Mouse (Mus musculus) midbrain, postnatal 0 days (tissue): Measurements from ENCODE around the gene Ldhd. TPM values are rescaled to one million over a fixed set of nuclear protein-coding genes. Genes with fewer than 3 reads are reported as not detected.
"Not testable (repeated sequence)": the region's sequence is repeated elsewhere in the genome, so short reads cannot be mapped to it uniquely, and the experiment has no call there.

Experiments
- ATAC-seq: fragments of 200-750 bp; cut with Nextera tagmentation; 2 replicates; pipeline ENCODE4 v1.8.0; 2017; ENCODE audit warnings: moderate number of reproducible peaks, mild to moderate bottlenecking, moderate TSS enrichment, moderate library complexity; ENCODE audit not compliant: low FRiP score
- DNase-seq: peaks from one replicate; pipeline ENCODE4 v3.0.0-alpha.2; 2015; ENCODE audit warnings: low spot score
- H3K27ac ChIP-seq: fragments of 300-500 bp; sonication (generic); 2 replicates; pipeline ENCODE4 v1.5.1; 2014; ENCODE audit warnings: low read depth, mild to moderate bottlenecking, low read length, mixed read lengths
- H3K27me3 ChIP-seq: fragments of 300-500 bp; sonication (generic); 2 replicates; pipeline ENCODE4 v1.6.1; 2014; ENCODE audit warnings: low read length, control low read depth, mixed read lengths; ENCODE audit not compliant: insufficient read depth
- H3K36me3 ChIP-seq: fragments of 300-500 bp; sonication (generic); 2 replicates; pipeline ENCODE4 v1.6.1; 2014; ENCODE audit warnings: low read length, control low read depth, mixed read lengths; ENCODE audit not compliant: insufficient read depth
- H3K4me1 ChIP-seq: fragments of 300-500 bp; sonication (generic); 2 replicates; pipeline ENCODE4 v1.6.1; 2014; ENCODE audit warnings: mild to moderate bottlenecking, control low read depth, antibody characterized with exemption, low read length, mixed read lengths; ENCODE audit not compliant: insufficient read depth
- H3K4me2 ChIP-seq: fragments of 300-500 bp; sonication (generic); 2 replicates; pipeline ENCODE4 v1.6.1; 2014; ENCODE audit warnings: low read depth, mild to moderate bottlenecking, low read length, mixed read lengths; ENCODE audit not compliant: poor library complexity, severe bottlenecking
- H3K4me3 ChIP-seq: fragments of 300-500 bp; sonication (generic); 2 replicates; pipeline ENCODE4 v1.5.1; 2014; ENCODE audit warnings: low read depth, mild to moderate bottlenecking, low read length, moderate library complexity
- H3K9ac ChIP-seq: fragments of 300-500 bp; sonication (generic); replicated peaks from 2 replicates; pipeline ENCODE4 v1.6.1; 2014; ENCODE audit warnings: mild to moderate bottlenecking, low read length, moderate library complexity, mixed read lengths; ENCODE audit not compliant: poor library complexity, severe bottlenecking
- H3K9me3 ChIP-seq: fragments of 300-500 bp; sonication (generic); 2 replicates; pipeline ENCODE4 v1.6.1; 2016; ENCODE audit warnings: low read length, control low read depth
- CTCF ChIP-seq: IDR thresholded peaks from 2 replicates; pipeline ENCODE4 v1.5.1; 2016; ENCODE audit warnings: antibody characterized with exemption, mild to moderate bottlenecking
- WGBS: fragments of 180-500 bp; shearing (Covaris S2); extraction: QIAGEN DNeasy Blood & Tissue Kit; methylation state at CpG from one replicate; pipeline ENCODE4 v1.1.7; 2014; 5-methylcytosine and 5-hydroxymethylcytosine counted together
- polyA plus RNA-seq: library from polyadenylated mRNA; unstranded; fragments of >200 nt; fragmentation: Nextera tagmentation; extraction: Ambion mirVana; gene quantifications from 2 replicates; pipeline ENCODE4 v1.2.1, GENCODE M21; 2015
- total RNA-seq: library from RNA; depleted of rRNA; stranded (reverse); fragments of >200 nt; gene quantifications from 2 replicates; pipeline ENCODE4 v1.2.3, GENCODE M21; 2014

The Ldhd gene
- total and polyA plus RNA-seq, 2 experiments from 2014 or later, result 1.5 to 2.0 TPM

DNA sequence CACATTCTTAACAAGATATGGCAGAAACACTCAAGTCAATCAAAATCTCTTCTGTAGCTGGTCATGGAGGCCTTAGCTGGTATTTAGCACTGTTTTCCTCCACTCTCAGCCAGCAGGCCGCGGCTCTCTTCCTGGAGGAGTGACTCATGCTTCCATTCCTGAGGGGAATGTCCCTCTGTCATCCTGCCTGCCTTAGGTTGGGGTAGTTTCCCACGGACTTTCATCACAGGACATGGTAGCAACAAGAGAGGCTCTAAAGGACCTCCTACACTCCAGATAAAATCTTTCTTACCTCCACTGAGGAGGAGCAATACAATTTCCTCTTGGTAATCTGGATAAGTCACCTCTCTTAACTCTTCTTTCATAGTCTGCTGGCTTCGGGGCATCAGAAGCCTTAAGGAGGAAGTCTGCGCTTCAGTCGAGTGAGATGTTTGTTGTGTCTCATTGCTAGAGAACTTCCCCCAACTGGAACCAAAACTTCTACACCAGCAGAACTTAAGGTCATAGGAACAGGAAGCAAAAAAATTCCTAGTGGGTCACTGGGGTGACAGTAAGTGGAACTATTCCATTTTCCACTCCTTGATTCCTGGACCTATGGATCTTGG, 28.7 kb upstream of the Ldhd start:
- Histone ChIP-seq H3K4me1 (no peaks in the 10 kb centered on the region), H3K9me3 (no peaks in the 10 kb centered on the region), H3K27me3 (no peaks in the 10 kb centered on the region), H3K4me3 (no peak overlapping the region), H3K9ac (no peak overlapping the region), H3K4me2 (no peak overlapping the region), H3K36me3 (peaks cover 10% of the 10 kb centered on the region), H3K27ac (no peak overlapping the region)
- no peak for DNase-seq
- TF ChIP-seq CTCF, result no peak
- no peak for ATAC-seq
- 87% methylated on average over 6 of the region's 6 CpGs for WGBS

DNA sequence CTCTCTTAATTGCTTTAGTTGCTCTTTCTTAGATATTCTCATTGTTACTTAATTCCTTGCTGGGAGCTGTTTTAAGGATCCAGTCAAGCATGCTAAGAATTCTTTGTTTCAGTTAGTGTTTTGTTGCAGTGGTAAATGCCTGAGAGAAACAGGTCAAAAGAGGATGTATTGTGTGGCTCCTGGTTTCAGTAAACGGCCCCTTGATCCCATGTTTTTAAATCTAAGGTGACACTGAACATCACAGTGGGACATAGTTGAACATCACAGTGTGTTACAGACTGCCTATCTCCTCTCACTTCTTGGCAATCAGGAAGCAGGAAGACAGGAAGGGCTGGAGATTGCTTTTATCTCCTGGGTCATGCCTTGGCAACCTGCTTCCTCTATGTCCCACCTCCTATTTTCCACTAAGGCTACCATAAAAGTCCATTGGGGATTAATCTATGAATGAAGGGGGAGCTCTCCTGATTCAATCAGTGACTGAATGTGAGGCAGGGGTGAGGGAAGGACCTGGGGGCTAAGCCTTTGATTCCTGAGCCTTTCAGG, 27.2 kb upstream of the Ldhd start:
- DNase-seq (no peak), ATAC-seq (no peak)
- Histone ChIP-seq H3K4me1 (no peaks in the 10 kb centered on the region), H3K9me3 (no peaks in the 10 kb centered on the region), H3K4me2 (no peak overlapping the region), H3K4me3 (no peak overlapping the region), H3K27ac (no peak overlapping the region), H3K36me3 (peaks cover 10% of the 10 kb centered on the region), H3K27me3 (no peaks in the 10 kb centered on the region), H3K9ac (no peak overlapping the region)
- WGBS, result 32% methylated on average over 1 of the region's 1 CpGs
- TF ChIP-seq CTCF, result no peak

DNA sequence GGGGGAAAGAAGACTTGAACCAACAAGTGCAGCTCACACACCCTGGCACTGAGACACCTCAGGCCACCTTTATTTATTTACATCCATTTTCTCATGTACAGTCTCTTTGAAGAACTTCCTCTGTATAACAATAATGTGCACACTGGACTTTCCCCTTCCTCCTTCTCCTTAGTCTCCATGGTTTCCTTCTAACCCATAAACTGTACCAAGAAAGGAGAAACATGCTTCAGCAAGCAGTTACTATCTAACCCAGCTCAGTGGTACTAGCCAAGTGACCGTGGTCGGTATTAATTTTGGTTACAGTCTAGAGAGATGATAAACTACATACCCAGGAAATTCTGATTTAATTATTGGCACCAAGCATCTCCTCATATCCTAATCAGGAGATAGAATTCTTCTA, 23.4 kb upstream of the Ldhd start:
- no peak for DNase-seq
- H3K9ac ChIP-seq, result no peak overlapping the region
- H3K9me3 ChIP-seq, result no peaks in the 10 kb centered on the region
- TF ChIP-seq CTCF, result no peak
- H3K4me2 ChIP-seq, result no peak overlapping the region
- WGBS, result 98% methylated on average over 2 of the region's 2 CpGs
- no peak overlapping the region for H3K4me3 ChIP-seq
- H3K27me3 ChIP-seq, result no peaks in the 10 kb centered on the region
- ATAC-seq, result no peak
- H3K27ac ChIP-seq, result no peak overlapping the region
- 0 out of 2 replicates have a peak, but pooled peaks cover 2% of the 10 kb centered on the region for H3K4me1 ChIP-seq
- H3K36me3 ChIP-seq, result no peaks in the 10 kb centered on the region

DNA sequence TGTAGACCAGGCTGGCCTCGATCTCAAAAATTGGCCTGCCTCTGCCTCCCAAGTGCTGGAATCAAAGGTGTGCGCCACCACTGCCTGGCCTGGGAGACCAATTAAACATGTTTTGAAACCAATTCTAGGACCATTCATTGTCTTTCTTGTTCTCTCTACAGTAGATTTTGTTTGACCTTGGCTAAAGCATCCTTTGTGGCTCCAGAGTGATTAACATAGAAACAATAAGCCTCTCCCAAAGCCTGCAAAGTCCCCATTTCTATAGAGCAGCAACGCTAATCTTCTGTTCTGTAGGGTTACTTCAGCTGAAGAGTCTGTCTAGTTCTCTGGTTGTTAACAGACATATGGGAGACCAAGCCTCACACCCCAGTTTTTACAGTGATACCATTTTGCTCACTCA, 20.5 kb upstream of the Ldhd start:
- 73% methylated on average over 3 of the region's 3 CpGs for WGBS
- TF ChIP-seq CTCF, result no peak
- Histone ChIP-seq H3K9me3 (no peaks in the 10 kb centered on the region), H3K4me3 (no peak overlapping the region), H3K27me3 (no peaks in the 10 kb centered on the region), H3K36me3 (no peaks in the 10 kb centered on the region), H3K9ac (no peak overlapping the region), H3K4me1 (0 out of 2 replicates have a peak, but pooled peaks cover 3% of the 10 kb centered on the region), H3K27ac (no peak overlapping the region), H3K4me2 (no peak overlapping the region)
- DNase-seq, result no peak
- ATAC-seq, result no peak

DNA sequence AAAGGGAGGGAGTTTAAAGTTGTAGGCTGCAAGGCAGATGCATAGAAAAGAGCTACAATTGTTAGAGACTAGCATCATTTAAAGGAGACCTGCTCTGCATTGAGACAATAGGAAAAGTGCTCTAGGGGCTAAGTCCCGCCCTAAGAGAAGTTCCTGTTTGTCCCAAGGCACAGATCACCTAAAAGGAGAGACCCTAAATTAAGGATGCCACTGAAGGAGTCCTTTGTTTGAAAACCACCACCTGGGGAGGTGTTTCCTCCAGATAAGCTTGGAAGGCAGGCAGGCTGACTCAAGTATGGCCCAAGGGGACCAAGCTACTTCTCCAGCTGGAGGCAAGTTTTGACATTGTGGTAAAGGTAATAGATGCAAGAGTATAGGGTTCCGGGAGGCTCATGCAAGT, 18.7 kb upstream of the Ldhd start:
- WGBS, result 70% methylated on average over 2 of the region's 2 CpGs
- no peaks in the 10 kb centered on the region for H3K27me3 ChIP-seq
- DNase-seq, result no peak
- 0 out of 2 replicates have a peak, but pooled peaks cover 3% of the 10 kb centered on the region for H3K4me1 ChIP-seq
- H3K9me3 ChIP-seq, result no peaks in the 10 kb centered on the region
- no peak for ATAC-seq
- no peak overlapping the region for H3K4me3 ChIP-seq
- no peak overlapping the region for H3K4me2 ChIP-seq
- H3K9ac ChIP-seq, result no peak overlapping the region
- H3K36me3 ChIP-seq, result no peaks in the 10 kb centered on the region
- no peak overlapping the region for H3K27ac ChIP-seq
- TF ChIP-seq CTCF, result no peak

DNA sequence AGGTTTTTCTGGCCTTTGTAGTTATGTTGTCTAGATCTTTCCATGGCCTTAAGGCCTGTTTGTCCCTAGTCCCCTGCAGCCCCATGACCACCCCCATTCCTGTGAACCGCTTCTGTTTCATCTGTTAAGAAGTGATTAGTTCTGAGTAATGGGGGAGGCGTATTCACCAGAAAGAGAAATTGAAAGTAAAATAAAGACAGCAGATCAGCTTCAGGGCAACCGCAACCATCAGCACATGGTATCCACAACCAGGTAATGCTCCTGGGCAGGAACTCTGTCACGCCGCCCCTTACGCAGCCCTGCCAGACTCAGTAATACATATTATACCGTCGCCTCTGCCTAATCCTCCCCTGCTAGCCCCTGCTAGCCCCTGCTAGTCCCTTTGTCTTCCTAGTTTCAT, 15.5 kb upstream of the Ldhd start:
- no peak for TF ChIP-seq CTCF
- DNase-seq (no peak), ATAC-seq (no peak)
- Histone ChIP-seq H3K4me2 (no peak overlapping the region), H3K4me1 (0 out of 2 replicates have a peak, but pooled peaks cover 3% of the 10 kb centered on the region), H3K9ac (no peak overlapping the region), H3K9me3 (no peaks in the 10 kb centered on the region), H3K27ac (no peak overlapping the region), H3K36me3 (no peaks in the 10 kb centered on the region), H3K27me3 (no peaks in the 10 kb centered on the region), H3K4me3 (no peak overlapping the region)
- 97% methylated on average over 8 of the region's 8 CpGs for WGBS

DNA sequence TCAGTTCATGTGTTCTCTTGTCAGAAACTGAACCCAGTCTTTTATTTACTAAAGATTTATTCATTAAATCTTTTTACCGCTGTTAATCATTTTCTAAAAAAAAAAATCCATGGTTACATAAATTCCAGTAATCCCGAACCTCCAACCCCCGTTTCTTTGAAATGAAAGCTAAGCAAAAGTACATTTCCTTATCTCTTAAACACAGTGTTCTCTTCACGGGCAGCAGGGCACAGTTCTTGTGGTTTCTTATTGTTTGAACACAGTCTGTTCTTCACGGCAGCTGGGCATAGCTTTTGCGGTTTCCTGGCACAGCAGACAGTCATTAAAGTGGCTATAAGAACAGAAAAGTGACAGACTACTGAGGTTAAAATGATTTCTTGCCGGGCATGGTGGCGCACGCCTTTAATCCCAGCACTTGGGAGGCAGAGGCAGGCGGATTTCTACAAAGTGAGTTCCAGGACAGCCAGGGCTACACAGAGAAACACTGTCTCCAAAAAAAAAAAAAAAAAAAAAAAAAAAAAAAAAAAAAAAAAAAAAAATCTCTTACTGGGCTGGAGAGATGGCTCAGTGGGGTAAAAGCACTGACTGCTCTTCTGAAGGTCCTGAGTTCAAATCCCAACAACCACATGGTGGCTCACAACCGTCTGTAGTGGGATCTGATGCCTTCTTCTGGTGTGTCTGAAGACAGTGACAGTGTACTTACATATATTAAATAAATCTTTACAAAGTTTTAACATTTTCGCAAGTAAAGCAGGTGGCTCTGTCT, 14.3 kb upstream of the Ldhd start:
- H3K9me3 ChIP-seq, DNase-seq, H3K4me1 ChIP-seq, H3K36me3 ChIP-seq, H3K27me3 ChIP-seq, ATAC-seq: not testable (repeated sequence)
- Histone ChIP-seq H3K4me2 (peak overlapping the region; percentile 52), H3K9ac (0 out of 2 replicates have a peak overlapping the region, but pooled peaks have one; percentile 68), H3K27ac (0 out of 2 replicates have a peak overlapping the region, but pooled peaks have one; percentile 86), H3K4me3 (peak overlapping the region; percentile 57)
- WGBS, result 54% methylated on average over 12 of the region's 12 CpGs
